Mouse (Mus musculus): Measurements from ENCODE around the gene Cep85l.

DNA sequence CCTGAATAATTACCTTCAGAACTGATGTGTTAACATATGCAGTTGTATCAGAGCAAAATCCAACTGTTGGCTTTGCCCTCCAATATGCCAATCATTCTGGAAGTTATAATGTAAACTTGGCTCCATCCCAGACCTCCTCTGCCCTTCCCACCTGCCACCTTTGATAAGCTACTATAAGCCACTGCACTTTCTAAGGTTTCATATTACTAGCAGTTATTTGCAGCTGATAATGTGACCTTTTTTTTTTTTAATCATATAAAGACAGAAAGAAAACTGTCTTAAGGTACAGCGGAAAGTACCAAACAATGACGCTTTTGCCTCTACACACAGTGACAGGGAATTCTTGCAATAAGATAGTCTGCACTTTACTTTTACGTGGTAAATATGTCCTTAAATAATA lies 43.8 kb downstream of the Cep85l start:
- no peak for TF ChIP-seq CTCF (IDR thresholded peaks at IDR 0.05)
- TF ChIP-seq EP300 (IDR thresholded peaks at IDR 0.05), result no peak
